Mouse (Mus musculus) brain, embryonic 14.5 days (tissue): ENCODE measurements around the gene Rad51b. TPM values are rescaled to one million over a fixed set of nuclear protein-coding genes. Genes with fewer than 3 reads are reported as not detected.
A peak's percentile ranks its signal among the peaks of the same experiment; 100 is the strongest.

Source experiments
- DNase-seq: peaks from one replicate; pipeline ENCODE4 v3.0.0-alpha.2; 2011; ENCODE audit warnings: low read depth
- CTCF ChIP-seq: fragments of 200-500 bp; IDR thresholded peaks from 2 replicates; pipeline ENCODE4 v1.5.1; 2012; ENCODE audit warnings: inconsistent platforms, mild to moderate bottlenecking, moderate library complexity, borderline replicate concordance; ENCODE audit not compliant: insufficient read depth, insufficient read length; ENCODE audit errors: extremely low read depth
- POLR2A ChIP-seq: fragments of 200-500 bp; IDR thresholded peaks from 2 replicates; pipeline ENCODE4 v1.6.1; 2012; ENCODE audit warnings: mild to moderate bottlenecking, inconsistent platforms, borderline replicate concordance; ENCODE audit not compliant: poor library complexity, insufficient read depth, insufficient read length, severe bottlenecking; ENCODE audit errors: extremely low read depth
- polyA plus RNA-seq: library from polyadenylated mRNA; depleted of rRNA; stranded (reverse); fragments of >200 nt; gene quantifications from 2 replicates; pipeline ENCODE4 v1.2.3, GENCODE M21; 2012

The Rad51b gene
- polyA plus RNA-seq, 1 experiment: 1.1 TPM

GRCm38 (mm10) chr12:79804776-79805524 lies 507.9 kb downstream of the Rad51b start:
- DNase-seq: peak; percentile 70
- TF ChIP-seq CTCF (no peak), POLR2A (no peak)

DNA sequence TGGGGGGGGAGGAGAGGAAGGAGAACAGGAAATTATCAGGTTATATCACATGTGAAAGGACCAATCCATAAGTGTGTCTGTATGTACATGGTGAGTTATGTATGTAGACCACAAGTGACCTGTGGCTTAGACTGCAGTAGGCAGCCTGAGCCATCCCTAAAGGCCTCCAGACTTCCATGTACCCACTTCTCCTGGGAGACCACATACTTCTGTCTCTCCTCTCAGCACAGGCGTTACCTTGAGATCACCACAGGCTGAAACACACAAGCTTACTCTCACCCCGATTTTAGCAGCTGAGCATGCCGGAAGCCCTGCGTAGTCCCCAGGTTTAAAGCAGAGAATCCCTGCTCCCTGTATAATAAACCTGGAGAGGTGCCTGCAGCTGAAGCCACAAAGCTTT lies 509.9 kb downstream of the Rad51b start:
- TF ChIP-seq POLR2A (no peak), CTCF (no peak)
- no peak for DNase-seq

DNA sequence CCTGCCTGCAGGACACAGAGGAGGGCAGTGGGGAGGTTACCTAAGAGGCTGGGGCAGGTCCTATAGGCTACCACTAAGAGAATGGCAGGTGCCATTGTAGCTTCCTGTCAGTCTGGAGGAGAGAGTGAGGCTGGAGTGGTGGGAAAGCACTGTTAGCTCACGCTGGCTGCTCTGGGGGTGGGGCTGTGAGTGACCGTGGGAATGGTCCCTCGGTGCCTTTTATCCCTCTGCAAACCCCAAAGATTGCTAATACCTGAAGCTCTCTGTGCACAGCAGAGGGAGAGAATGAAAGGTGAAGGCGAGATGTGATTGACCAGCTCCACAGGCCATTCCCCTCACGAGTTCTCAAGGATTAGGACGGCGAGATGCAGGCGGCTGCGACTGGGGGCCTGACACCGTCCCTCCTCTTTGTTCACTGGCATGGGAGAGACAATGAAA lies 510.3 kb downstream of the Rad51b start:
- DNase-seq: peak; percentile 72
- TF ChIP-seq POLR2A (no peak), CTCF (no peak)

- DNase-seq: peak; percentile 51
- no peak for TF ChIP-seq CTCF
- TF ChIP-seq POLR2A: no peak
Measured at GRCm38 (mm10) chr12:79807938-79808401, 510.9 kb downstream of the Rad51b start.

DNA sequence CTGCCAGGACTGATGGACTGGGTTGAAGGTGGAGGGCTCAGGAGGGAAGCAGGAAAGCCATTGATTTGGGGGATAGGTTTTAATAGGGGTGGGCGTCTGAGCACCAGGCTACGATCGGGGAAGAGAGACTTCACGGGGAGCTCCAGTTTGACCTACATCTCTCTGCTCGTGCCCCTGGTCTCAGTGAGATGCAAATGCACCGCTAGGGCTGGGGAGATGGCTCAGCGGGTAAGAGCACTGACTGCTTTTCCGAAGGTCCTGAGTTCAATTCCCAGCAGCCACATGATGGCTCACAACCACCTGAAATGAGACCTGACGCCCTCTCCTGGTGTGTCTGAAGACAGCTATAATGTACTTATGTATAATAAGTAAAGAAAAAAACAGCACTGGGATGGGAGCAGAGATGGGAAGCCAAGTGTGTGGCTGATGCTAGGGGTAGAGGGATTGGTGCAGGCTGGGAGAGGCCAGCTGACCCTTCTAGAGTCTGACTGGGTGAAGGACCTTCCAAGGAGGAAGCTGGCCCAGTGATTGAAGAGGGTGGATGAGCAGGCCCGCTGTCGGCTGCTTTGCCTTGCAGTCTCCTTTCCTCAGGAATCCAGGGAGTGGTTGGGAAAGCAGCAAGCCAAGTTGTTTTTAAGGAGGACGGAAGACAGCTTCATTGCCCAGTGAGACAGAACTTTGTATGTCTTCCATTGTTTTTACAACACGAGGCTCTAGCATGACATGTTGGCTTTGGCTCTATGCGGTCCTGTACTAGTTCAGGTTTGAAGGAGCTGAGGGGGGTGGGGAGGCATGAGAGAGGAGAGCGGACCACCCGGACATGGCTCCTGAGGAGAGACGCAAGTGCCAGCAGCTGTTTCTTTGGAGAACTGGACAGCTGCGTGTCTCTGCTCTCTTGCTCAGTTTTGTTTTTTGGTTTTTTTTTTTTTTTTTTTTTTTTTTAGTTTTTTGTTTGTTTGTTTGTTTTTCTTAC lies 511.6 kb downstream of the Rad51b start:
- DNase-seq: no peak
- TF ChIP-seq CTCF: no peak
- no peak for TF ChIP-seq POLR2A

- DNase-seq: no peak
- TF ChIP-seq CTCF: no peak
Measured at GRCm38 (mm10) chr12:79809518-79809917, 512.4 kb downstream of the Rad51b start.

GRCm38 (mm10) chr12:79812422-79812821 lies 515.3 kb downstream of the Rad51b start:
- no peak for TF ChIP-seq POLR2A
- TF ChIP-seq CTCF: no peak
- no peak for DNase-seq

GRCm38 (mm10) chr12:79812838-79813563 lies 515.9 kb downstream of the Rad51b start:
- TF ChIP-seq CTCF (no peak), POLR2A (no peak)
- DNase-seq: no peak

DNA sequence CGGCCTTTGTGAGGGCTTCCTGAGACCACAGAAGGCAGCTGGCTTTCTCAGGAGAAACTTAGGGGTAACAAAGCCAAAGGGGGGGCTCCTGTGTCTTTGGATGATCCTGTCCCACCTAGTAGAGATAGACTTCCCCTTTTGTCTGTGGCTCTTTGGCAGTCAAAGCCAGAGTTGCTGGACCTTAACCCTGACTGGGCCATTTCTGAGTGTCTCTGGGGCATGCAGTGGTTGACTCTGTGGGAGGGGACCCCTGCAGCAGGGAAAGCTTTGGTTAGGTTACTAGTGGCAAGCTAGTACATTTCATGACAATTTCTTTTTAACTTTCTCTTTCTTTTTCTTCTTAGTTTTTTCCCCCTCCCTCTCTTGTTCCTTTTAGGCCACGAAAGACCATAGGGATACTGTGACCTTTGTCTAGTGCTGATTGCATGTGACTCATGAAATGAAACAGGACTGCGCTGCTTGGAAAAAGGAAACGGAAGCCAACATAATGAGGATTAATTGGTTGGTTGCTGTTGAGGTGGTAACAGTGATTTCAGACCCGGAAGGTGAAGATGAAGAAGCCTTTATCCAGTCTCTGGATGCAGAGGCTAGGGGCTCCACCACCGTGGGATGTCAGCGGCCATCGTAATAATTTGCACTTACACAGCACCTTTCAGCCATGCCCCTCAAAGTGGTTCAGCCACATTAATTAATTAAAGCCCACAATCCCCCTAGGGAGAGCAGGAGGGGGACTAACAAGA lies 516.7 kb downstream of the Rad51b start:
- no peak for TF ChIP-seq POLR2A
- DNase-seq: peak; percentile 57

GRCm38 (mm10) chr12:79814312-79815091 lies 517.4 kb downstream of the Rad51b start:
- DNase-seq: peak; percentile 58
- TF ChIP-seq CTCF (no peak), POLR2A (no peak)

- DNase-seq: no peak
- TF ChIP-seq POLR2A (no peak), CTCF (no peak)
Measured at GRCm38 (mm10) chr12:79816241-79816640, 519.2 kb downstream of the Rad51b start.
